Mouse (Mus musculus): ENCODE results near the gene Fam110a. TPM values are rescaled to one million over a fixed set of nuclear protein-coding genes. Genes with fewer than 3 reads are reported as not detected.

Fam110a gene
- total RNA-seq, 4 experiments from 2014 or later, result 13.7 to 15.1 (median 14.1) TPM

DNA sequence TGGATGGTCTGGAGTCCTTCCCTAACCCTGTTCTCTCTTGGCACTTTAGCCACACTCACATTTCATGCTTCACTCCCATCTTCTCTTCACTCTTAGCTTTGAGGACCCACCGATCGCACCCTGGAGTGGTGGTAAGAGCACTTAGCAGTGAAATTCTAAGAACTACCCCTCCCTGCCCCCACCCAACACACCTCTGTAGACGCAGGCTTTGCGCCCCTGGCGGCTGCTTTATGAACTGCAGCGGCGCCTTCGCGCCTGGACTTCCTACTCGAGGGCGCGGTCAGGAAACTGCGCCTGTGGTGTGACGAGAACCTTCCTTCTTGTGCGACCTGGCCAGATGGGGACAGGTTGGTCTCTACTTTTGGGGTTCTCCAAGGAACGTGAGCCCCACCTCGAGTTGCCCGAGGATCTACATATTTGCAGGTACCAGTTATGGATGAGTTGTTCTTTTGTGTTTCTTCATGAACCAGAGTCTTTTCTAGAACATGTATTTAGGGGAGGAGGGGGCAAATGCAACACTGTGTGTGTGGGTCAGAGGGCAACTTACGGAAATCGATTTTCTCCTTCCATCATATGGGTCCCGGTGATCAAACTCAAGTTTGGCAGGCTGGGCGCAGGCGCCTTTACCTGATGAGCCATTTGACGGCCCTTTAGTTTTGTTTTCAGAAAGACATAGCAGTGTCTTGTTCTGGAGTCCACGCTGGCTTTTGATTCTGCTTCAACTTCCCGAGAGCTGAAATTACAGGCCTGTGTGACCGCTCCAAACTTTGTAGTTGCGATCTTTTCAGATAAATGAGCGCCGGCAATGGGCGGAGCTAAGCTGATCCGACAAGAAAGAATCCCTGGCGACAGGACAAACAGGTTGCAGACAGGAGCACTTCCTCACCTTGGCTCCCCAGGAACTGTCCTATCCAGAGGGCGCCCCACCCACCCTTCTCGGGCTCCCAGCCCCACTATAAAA is 16.5 kb upstream of the Fam110a start, which contains the start of gene Slc52a3:
Gene Slc52a3 (plus strand): TSS at position 283 of the 961 bp plus-strand sequence.
- peak; percentile 66 for DNase-seq

GRCm38 (mm10) chr2:151994350-151995122 is 14.5 kb upstream of the Fam110a start:
- DNase-seq, result peak; percentile 54

DNA sequence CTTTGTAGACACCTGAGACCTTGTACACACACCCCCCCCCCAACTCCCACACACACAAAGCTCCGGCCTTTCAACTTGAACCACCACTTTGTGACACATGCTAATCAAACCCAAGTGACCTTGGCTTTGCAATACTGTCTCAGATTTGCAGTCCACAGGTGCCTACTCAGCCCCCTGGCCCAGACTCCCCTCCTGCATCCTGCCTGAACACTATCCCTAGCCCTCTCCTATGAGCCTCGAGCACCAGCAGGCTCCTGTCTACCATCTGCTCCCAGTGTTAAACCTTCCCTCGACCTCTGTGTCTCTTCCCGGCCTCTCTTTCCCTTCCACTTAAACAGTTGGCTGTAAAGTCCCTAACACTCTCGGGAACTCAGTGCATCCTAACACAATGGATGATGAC is 11.4 kb upstream of the Fam110a start:
- DNase-seq, result no peak

- no peak for DNase-seq
These were observed 11.0 kb upstream of the Fam110a start for GRCm38 (mm10) chr2:151990985-151991394.

DNA sequence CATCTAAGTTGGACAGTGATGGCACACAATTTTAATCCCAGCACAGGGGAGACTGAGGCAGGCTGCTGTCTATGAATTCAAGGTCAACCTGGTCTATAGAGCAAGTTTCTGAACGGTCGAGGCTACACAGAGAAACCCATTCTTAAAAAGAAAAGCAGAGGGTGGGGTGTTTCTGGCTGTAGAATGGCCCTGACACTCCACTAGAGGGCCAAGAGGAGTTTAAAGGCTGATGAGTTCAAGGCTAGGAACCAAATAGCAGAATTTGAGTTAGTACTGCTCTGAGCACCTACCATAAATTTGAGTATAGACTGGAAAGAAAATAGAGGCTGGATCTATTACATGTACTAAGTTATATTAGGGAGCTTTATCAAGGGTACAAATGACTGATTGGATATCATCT is 9.0 kb upstream of the Fam110a start:
- DNase-seq, result no peak

GRCm38 (mm10) chr2:151986958-151987357 is 6.9 kb upstream of the Fam110a start:
- no peak for DNase-seq

GRCm38 (mm10) chr2:151985426-151986172 is 5.6 kb upstream of the Fam110a start:
- no peak for DNase-seq

- no peak for DNase-seq
These were observed 4.0 kb upstream of the Fam110a start for GRCm38 (mm10) chr2:151984019-151984418.

DNA sequence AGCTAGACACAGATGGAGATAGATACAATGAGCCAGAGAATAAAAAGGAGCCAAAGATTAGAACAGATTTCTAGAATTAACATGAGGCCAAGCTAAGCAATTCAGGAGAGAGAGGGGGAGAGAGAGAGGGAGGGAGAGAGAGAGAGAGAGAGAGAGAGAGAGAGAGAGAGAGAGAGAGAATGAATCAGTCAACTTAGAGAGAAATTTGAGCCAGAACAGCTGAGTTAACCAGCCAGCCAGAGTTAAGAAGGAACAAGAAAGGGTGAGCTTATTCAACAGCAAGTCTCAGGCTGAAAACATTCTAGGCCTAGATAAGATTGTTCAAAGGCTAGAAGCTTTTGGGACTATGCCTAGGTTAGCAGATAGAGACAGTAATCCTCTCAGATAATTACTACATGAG is 2.5 kb upstream of the Fam110a start:
- DNase-seq, result no peak

- DNase-seq, result no peak
These were observed 1.2 kb upstream of the Fam110a start for GRCm38 (mm10) chr2:151981268-151981667.

- DNase-seq, result no peak
These were observed 305 bp upstream of the Fam110a start for GRCm38 (mm10) chr2:151980355-151980693.

- no peak for DNase-seq
These were observed 1.5 kb downstream of the Fam110a start for GRCm38 (mm10) chr2:151978494-151978893.

DNA sequence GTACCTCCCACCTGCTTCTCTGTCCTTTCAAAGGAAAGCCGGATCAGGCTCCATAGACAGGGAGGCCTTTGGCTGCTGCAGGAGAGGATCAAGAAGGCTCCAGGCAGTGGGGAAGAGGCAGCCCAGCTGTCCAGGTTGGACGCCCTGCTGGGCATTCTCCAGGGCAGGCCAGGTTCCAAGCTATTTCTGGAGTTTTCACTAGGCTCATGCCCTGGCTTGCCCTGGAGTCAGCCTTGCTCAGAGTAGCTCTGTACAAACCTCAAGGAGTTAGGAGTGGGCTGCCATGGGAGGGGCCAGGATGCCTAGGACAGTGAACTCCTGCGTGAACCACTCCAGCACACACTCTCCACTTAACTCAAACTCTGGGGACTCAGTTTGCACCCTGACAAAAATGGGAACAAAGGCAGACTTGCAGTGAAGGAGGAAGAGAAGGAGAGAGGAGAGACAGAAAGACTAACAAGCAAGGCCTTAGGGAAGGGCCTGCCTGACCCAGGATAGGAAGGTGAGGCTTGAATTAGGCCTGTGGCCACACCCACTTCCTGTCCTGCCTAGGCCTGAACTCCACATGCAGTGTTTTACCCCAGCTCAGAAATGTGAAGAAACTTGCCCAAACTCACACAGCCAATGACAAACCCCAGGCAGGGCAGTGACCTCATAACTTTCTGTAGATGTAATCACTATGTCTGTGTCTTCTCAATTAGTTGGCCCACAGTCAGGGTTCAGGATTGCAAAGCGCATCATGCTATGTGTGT is 2.2 kb downstream of the Fam110a start:
- no peak for DNase-seq

GRCm38 (mm10) chr2:151976067-151976466 is 4.0 kb downstream of the Fam110a start:
- DNase-seq, result no peak

GRCm38 (mm10) chr2:151975295-151975694 is 4.7 kb downstream of the Fam110a start:
- DNase-seq, result no peak

GRCm38 (mm10) chr2:151973595-151974562 is 6.1 kb downstream of the Fam110a start:
- DNase-seq, result no peak

DNA sequence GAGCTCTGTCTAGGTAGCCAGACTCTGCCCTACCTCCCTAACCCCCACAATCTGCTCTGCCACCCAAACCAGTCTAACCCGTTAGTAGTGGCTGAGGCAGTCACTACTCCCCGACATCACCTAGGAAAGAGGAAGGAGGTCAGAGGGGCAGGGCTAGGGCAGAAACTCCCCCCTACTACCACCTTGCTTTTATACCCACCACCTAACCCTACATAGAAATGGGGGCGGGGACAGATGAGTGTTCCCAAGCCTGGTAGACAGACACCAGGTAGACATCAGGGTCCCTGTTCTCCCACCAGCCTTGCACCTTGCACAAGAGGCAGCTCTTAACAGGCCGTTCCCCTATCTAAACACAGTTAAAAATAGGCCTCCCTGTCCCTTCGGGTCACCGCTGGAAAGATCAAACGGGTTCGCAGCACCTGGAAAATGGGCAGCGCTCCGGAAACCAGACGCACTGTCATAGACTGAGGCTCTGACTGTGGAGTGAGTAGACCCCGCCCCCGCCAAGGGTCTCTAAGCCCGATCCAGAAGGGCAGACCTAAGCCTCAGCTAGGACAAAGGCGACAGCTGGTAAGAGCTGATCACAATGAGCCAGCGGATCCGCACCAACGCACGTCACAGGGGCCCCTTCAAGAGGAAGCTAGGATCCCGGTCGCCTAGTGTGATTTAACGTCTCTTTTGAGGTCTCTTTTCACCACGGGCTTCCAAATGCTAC is 7.0 kb downstream of the Fam110a start:
- DNase-seq, result no peak

DNA sequence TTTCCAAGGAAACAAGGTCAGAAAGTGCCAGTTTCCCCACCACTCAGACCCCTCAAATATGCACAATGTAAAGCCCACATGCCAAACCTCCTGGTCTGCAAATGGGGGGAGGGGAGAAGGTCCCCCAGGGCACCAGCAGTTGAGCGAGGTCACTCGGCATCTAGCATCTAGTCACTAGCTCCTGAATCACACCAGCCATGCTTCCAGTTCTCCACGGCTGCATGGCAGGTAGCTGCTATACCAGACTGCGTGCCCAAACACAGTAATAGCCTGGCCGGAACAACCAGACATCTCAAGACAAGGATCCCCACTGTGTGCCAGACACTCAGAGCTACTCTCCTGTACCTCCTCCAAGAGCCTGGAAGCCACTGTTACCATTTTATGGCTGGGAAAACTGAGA is 8.3 kb downstream of the Fam110a start:
- no peak for DNase-seq

GRCm38 (mm10) chr2:151970191-151971172 is 9.5 kb downstream of the Fam110a start:
- DNase-seq, result peak; percentile 78
